Mouse (Mus musculus) gonadal fat pad, adult 2 months (tissue): ENCODE data around the gene Stk11. TPM values are rescaled to one million over a fixed set of nuclear protein-coding genes. Genes with fewer than 3 reads are reported as not detected.

Experiments used
- DNase-seq: peaks from one replicate; pipeline ENCODE4 v3.0.0-alpha.2; 2012; ENCODE audit warnings: low read depth
- polyA plus RNA-seq: library from polyadenylated mRNA; depleted of rRNA; stranded (reverse); fragments of >200 nt; gene quantifications from 2 replicates; pipeline ENCODE4 v1.2.3, GENCODE M21; 2012; rRNA removed

Gene Stk11
- 108 TPM in 2 replicates for polyA plus RNA-seq

DNA sequence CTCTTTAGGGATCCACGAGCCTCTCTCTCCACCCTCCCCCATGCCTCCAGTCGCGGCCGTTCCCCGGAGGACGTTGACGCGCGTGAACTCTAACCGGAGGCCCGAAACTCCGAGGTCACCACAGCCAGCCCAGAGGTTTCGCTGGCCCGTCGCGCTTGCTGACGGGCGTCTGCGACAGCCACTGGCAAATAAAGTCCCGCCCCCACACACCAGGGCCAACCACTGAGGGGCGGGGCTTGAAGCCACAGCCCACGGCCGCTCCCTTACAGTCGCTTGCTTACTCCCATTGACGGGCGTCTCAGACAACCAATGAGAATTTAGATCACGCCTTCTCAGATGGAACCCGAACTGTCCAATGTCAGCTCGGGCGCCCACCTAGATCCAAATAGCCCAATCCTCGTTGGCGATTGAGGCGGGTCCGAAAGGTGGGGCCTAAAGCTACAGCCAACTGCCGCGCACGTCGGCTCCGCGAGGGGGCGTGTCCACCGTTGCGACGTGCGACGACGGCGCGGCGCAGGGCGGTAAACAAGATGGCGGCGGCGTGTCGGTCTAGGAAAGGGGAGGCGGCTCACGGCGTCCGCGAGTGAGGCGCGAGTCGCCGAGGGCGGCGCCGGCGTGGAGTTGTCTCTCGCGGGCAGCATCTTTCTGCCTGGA, at the start of gene Stk11:
Gene Stk11 (plus strand): TSS at position 514 of the 654 bp plus-strand sequence.
- DNase-seq: peak; percentile 100

DNA sequence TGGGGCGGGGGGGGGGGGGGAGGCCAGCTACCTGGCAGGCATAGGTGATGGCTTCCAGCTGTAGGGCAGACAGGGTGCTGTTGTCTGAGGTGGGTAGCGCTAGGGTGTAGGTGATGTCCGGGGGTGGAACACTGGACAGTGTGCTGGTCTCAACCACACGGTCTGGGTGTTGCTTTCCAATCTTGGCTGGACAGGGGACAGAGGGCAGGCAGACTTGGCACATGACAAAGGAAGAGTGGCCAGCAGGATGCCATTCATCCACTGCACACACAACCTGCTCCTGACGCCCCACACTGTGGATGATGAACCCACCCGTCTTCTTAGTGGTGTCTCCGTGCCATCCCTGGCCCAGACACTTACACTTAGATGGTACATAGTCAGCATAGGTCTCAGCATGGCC, 46.4 kb upstream of the Stk11 start:
- no peak for DNase-seq

DNA sequence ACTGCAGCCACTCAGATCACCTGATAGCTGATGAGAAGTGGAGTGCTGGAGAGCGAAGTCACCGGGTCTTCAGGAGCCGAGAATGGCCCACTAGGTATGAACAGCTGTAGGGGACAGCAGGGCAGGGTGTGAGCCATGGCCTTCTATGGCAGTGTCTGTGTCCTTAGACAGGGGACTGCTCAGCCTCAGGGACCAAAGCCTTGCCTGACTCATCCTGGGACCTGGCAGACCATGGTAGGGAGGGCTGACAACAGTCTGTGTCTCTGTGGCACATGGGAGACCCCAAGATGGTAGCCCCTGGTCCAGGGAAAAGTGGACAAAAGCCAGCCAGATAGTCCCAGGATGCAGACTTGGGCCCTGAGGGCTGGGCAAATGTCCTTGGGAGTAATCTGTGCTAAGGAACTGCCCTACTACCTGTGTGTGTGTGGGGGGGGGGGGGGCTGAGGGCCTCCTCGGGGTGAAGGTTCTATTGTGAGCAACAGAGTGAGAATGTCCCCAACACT, 45.6 kb upstream of the Stk11 start:
- DNase-seq: no peak

DNA sequence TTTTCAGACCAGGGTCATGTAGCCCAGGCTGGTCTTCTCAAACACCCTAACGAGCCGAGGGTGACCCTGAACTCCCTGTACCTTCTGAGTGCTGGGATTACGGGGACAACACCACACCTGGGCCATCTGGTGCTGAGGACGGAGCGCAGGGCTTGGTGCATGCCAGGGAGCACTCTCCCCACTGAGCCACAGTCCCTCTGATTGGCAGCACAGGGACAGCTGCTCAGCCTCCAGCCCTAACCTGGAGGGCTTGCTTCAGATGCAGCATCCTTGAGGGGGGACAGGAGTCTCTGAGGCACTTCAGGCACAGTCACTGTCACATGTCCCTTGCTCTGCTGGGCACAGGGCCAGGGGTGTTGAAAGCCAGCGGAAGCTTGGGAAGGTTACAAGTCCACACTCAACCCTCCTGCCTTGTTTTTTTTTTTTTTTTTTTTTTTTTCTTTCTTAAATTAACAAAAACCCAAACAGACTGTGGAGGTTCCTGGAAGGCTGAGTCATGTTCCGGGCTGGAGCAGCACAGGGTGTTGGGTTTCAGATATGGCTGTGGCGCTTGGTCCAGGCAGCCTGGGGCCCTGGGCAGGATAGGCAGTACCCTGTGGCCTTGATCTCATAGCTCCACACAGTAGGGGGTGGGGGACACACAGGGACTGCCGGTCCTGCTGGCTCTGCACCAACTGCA, 44.6 kb upstream of the Stk11 start:
- DNase-seq: no peak

DNA sequence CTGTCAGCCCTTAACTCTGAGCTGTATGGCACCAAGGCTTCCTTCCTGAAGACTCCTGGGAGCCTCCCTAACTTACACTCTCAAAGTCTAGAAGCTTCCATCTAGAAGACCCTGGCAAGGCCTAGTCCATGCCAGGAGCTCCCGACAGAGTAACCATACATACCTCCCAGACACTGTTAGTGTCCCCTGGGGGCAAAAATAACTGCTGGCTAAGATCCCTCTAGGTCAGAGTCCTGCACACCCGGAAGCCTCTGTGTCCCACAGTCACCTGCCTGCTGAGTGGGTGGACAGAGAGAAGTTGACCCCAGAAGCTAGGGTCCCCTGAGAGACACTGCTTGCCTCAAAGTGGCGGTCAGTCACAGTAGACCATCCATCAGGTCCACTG, 44.1 kb upstream of the Stk11 start:
- no peak for DNase-seq

DNA sequence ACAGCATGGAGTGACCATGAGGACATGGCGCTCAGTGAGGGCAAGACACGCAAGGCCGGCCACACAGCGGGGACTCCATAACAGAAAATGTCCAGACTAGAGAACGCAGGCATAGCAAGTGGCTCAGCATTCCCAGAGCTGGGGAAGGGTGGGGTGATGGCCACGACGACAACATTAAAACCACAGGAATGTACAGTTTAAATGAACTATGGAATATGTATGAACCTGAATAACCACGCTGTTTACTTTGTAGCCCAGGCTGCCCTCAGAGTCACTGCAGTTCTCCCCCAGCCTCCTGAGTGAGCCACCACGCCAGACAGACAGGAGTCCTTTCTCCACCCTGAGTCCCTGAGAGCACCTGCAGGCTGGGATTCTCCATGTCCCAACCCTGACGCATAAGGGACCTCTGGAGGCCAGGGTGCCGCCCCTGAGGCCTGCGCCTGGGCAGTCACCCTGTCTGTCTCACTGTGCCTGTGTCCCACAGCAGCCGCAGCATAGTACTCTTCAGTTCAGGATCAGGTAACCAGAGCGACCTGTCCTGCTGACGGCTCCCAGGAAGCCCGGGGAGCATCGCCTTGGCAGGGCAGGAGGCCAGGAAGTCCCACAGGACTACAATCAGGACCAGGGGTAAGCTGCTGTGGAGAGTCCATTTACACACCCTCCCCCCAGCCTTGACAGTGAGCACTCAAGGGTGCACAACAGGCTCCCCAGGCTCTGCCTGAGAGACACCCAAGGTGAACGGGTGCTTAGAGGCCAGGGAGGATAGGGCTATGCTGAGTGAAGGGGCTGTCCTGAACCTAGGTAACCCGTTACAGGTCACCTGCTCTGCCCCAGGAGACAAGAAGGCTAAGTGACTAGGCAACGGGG, 42.7 kb upstream of the Stk11 start:
- no peak for DNase-seq

DNA sequence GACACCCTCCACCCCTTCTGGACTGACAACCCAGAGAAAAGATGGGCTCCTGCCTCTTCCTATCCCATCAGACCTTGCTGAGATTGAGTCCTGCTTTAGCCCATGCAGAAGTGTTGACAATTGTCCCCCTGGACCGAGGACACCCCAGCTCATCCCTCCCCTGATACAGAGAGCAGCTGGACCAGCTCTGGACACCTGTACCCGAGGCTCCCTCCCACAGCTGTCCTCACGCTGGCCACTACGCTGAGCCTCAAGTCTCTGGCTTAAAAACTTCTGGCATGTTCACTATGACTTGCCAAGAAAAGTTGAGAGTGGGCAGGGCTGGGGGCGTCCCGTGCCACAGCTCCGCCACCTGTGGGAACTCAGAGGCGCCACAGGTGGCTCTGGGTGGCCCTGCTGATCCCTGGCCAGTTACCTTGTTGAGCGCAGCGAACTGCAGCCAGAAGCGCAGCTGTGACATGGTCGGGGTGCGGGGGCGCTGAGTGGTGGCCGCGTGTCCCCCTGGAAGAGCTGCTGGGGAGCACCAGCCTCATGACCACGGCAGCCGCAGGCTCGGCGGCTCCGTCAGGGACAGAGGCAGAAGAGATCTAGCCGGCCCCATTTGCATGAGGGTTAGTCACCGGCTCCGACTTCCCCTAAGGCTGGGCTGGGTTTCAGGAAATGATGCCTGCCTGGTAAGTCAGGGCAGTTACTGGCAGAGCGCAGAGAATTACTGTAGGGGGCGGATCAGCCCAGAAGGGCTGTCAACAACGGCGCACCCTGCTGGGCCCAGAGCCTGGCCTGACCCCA, 40.6 kb upstream of the Stk11 start:
- DNase-seq: no peak

DNA sequence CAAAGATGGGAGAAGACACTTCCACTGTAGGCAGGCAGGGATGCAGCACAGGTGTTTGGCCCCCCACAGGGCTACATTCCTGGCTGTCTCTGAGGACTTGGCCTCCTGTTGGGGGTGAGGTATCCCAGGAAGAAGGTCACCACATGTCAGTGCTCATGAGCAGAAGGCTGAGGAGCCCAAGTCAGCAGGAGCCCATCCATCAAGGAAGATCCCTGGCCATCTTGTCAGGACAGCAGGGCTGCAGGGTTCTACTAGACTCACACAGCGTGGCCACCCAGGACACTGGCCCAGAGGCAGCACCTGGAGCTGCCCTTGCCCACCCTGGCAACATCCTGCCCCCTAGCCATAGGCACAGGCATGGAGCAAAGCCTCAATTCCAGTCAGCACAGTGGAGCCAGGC, 39.7 kb upstream of the Stk11 start:
- no peak for DNase-seq

DNA sequence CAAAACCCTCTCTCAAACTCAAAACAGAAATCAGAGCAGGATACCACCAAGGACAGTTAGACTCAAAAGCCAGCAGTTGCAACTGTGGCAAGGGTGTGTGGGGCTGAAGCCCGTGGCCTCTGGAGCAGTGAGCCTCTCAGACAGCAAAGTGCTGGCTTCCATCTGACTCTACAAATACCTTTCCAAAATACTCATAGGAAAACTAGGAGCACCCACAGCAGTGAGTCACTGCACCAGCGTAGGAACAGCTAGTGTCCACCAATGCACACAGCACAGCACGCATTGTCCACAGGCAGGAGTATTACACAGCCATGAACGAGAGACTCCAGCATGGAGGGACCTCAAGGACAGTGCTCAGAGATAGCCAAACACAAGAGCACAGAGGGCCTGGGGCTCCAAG, 39.2 kb upstream of the Stk11 start:
- no peak for DNase-seq

DNA sequence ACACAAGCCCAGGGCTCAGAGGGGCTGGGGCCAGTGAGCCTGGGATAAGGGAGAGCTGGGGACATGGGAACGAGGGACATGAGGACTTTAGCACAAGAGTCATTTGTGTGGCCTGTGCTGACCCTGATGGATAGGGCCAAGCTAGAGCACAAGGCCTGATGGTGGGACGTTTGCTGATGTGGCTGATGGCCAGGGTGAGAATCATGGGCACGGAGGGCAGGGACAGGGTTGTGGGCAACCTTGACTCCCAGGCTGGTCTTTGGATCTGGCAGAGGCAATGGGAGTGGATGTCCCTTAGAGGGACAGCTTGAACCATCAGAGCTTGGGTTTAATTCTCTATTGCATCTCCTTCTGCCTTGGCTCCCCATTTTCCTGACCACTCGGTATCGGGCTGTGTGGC, 38.3 kb upstream of the Stk11 start:
- no peak for DNase-seq

DNA sequence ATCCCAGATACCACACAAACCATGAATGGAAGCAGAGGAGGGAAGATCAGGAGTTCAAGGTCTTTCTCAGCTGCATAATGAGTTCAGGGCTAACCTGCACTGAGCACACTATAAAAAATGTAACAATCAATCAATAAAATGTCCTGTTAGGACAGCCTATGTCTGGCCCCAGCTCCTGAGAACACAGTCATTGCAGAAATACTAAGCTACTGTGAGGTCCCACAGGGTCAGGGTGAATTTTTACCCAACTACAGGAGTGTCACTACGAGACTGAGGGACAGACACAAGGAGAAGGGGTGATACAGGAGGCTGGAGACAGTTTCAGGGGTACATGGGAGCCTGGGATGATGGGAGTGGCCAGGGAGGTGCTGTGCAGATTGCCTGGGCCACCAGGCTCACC, 37.2 kb upstream of the Stk11 start:
- no peak for DNase-seq

DNA sequence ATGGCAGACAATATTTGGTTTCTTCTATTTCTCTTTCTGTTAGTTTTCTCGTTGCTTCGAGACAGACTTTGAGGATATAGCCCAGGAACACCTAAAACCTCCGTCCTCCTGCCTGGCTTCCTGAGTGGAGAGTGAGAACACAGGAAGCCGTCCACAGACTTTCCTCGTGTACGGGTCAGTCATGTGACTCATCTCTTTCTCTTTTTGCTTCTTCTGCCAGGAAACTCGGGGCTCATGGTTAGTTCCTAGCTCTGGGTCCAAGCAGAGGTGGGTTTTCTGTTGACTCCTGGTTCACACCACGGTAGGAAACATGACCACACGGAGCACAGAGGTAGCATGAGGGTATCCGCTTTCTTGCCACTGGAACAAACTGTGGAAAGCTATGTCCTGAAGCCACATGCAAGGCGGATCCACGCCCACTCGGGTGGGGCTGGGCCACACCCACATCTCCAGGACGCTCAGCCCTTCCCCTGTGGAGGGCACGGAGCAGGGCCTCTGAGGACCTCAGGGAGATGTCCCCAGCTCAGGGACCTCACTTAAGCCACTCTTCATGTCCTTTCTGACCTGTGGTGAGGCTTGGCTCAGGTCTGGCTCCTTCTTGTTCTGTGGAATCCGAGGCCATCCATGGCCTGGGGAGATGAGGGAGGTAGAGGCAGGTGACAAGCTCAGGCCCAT, 35.1 kb upstream of the Stk11 start:
- no peak for DNase-seq

DNA sequence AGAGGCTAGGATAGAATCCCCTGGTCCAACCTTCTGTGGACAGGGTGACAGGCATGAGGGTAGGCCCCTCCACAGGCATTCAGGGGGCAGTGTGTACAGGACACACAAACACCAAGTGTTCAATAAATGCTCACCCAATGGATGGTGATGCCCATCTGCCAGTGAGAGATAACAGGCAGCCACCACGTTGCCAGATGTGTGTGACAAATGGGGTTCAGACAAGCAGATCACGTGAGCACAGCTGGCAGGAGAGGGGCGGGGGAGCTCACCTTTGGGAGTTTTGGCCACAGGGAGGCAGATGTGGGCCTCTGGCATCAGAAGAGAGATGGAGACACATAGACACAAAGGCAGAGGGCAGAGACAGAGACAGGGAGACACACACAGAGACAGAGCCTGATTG, 34.5 kb upstream of the Stk11 start:
- no peak for DNase-seq

DNA sequence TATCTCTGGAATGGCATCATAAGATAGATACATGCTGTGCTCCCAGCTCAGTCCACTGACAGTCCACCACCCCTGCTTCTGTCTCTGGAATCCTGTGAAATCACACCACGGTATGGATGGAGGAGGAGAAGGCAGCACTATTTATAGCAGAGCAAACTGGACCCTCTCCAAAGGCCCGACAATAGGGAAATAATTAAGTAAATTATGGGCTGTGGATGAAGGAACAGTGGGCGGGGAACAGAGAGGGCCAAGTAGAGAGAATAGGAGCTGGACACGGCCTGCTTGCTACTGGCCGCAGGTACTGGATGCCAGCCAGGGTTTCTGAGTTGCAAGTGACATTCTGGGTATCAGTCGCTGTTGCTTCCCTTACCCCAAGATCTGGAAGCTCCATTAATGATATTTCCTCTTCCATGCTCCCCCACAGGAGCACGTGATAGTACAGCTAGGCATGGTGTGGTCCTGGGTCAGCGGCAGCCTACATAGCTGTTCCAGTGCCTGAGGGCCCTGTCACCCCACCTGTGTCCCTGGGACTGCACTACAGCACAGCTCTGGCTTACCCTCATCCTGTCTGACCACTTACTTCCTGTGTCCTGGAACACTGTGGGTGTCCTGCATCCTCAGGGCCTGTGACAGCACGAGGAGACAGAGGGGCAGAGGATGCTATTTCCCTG, 30.7 kb upstream of the Stk11 start:
- DNase-seq: no peak

DNA sequence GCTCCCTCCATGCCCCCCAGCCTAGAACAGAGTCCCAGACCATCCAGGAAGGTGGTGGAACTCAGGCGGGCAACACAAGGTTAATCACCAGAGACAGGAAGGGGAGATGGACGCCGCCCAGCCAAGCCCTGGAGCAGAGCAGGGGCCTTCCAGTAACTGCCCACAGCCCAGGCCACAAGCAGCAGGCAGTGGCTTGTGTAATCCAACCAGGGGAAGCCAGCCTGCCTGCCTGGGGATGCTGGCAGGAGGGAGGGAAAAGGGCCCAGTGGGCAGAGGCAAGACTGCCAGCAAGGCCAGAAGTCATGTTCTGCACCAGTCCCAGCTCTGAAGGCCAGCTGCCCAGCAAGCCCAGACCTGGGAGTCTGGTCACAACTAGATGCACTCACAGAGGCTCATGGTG, 28.8 kb upstream of the Stk11 start:
- DNase-seq: no peak

DNA sequence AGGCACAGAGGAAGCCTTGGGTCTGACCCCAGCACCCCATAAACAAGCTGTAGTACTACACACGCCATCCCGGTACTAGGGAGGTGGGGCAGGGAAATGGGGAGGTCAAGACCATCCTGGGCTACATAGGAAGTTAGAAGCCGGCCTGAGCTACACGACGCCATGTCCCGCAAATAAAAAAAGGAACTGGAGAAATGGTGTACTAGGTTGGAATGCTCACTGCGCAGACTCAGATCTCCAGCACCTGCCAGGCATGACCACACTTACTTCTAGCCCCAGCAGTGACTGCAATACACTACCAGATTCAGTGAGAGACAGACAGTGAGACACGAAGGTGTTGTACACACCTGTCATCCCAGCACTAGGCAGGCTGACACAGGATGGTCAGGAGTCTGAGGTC, 28.1 kb upstream of the Stk11 start:
- DNase-seq: no peak

DNA sequence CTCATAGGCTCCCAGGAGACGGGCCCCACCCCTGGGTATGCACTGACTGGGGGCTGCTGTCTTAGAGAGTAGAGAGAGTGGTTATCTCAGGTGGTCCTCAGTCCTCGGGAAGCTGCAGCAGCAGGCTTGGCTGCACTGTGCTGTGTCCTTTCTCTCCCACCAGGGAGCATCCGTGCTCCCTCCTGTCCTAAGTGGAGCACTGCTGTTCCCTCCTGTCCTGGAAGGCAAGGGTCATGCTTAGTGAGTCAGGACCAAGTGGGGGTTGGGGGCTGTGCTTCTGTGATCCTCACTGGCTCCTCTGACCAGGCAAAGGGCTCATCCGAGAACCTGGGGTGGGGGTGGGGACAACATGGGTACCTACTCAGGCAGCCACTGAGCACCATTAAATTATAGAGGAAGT, 26.5 kb upstream of the Stk11 start:
- no peak for DNase-seq

DNA sequence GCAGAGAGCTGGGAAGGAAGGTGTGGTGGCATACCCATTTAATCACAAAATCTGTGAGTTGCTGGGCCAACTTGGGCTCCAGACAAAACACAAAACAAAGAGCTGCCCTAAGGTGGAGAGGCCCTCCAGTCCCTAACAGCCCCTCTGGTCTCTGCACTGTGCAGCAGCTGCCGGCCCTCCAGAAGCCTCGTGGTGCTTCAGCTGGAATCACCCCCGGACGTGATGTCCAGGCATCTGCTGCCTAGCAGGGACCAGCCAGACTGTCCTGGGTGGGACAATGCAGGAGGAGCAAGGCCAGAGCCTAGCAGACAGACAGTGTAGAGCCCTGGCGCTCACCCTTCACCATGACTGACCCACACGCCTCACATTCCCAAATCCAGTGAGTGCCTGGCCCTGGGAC, 24.1 kb upstream of the Stk11 start:
- no peak for DNase-seq

DNA sequence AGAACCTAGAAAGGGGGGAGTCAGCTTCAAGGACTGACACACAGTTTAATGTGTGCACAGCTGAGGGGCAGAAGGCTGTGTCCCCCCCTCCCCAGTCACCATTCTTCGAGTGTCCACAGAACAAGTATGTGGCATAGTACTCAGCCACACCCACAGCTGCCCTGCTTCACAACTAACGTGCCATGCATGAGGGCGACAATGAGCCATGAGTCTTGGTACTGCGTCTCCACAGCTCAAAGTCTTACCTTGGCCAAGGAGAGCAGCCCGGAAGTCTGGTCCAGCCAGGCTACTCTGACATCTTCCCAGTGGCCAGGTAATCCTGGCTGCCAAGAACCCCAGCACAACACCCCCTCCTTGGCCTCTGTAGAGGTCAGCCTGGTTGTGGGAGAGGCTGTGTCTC, 22.9 kb upstream of the Stk11 start:
- DNase-seq: no peak

DNA sequence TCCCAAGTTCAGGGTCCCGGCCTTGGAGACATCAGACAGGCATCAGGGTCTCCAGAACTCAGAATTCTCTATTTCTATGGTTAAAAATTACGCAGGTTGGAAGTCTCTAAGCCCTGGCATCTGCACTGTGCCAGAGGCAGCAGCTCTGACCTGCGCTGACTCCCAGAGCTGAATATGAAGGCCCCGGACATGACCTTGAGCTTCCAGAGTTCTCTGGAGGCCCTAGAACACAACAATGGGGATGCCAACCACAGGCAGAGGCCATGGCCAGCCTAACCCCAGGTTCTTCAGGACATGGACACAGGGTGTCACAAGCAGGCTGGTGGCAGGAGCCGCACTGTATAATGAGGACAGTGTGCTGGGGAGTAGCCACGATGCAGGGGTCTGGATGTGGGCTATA, 21.5 kb upstream of the Stk11 start:
- no peak for DNase-seq

DNA sequence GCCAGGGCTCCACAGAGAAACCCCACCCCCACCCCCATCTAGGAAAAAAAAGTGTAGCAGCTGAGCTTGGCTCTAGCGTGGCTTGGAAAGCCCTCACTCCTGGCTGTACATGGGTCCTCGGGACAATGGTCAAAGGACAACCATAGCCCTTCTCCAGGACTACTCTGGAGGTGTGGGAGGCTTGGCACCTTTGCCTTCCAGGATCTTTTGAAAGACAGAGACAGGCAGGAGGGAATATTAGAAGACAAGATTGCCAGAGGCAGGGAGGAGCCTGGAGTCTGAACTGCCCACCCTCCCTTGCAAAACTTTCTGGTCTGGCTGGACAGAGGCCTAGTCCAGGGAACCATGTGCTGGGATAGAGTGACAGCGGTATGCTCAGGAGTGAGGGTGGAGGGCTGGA, 20.9 kb upstream of the Stk11 start:
- no peak for DNase-seq
